Mouse (Mus musculus) gastrocnemius, postnatal 36 days (tissue): Measurements from ENCODE around the gene Sphk2. TPM values are rescaled to one million over a fixed set of nuclear protein-coding genes. Genes with fewer than 3 reads are reported as not detected.

Source experiments
- DNase-seq, 2 experiments: peaks; one replicate each; pipeline ENCODE4 v3.0.0; 2022
- intact Hi-C: fragments of 180-260 bp; cut with DNase I; formaldehyde crosslinking; loops from one replicate; pipeline ENCODE4 v1.15.1; 2025
- total RNA-seq, 2 experiments: library from RNA; stranded (reverse); gene quantifications; 2 replicates each; pipeline ENCODE4 v1.2.3; 2021

Gene Sphk2
- total RNA-seq, 2 experiments from 2014 or later: 12.2 to 12.7 TPM

DNA sequence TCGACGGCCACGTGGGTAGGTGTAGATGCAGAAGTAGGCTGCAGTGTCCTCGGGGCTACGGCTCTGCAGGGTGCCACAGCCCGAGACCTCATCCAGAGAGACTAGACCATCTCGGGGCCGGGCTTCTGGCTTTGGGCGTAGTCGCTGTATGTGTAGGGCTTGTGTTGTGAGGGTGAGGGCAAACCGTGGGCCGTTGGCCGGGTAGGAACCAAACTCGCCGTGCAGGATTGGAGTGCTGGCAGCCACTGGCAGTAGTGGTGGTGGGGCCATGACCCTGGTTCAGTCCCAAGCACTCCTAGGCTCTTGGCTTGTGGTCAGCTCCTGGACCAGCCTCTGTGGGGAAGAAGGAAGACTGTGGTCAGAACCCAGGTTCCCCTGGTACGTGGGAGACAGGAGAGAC is 4.4 kb downstream of the Sphk2 start:
- intact Hi-C loops: no loop called here
- DNase-seq: no peak

GRCm38 (mm10) chr7:45712022-45712757 is 5.6 kb downstream of the Sphk2 start:
- no peak for DNase-seq
- intact Hi-C loops: no loop called here

DNA sequence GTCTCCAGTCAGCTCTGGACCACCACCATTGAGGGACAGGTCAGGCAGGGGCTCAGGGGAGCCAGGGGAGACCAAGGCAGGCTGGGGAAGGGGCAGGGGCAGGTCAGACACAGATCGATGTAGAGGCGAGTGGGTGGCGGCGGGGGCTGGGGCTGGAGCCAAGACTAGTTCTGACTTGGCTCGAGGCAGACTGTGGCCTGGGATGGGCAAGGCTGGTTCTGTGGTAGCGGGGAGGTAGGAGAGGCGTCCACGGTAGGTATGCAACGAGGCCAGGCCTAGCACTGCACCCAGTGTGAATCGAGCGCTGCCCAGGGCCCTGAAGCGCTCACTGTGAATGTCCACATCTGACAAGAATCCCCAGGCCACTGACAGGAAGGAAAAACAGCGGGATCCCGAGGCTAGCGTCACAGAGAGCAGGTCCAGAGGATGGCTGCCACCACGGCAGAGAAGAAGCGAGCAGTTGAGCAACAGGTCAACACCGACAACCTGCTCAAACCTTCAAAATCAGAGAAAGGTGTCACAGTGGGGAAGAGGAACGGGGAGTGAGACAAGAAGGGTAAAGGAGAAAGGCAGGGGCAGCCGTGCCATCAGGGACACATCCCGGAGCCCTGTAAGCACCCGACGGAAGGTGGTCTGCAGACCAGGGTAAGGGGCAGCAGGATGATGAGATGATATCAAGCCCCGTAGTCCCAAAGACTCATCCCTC is 6.3 kb downstream of the Sphk2 start:
- DNase-seq: no peak
- intact Hi-C loops: no loop called here

DNA sequence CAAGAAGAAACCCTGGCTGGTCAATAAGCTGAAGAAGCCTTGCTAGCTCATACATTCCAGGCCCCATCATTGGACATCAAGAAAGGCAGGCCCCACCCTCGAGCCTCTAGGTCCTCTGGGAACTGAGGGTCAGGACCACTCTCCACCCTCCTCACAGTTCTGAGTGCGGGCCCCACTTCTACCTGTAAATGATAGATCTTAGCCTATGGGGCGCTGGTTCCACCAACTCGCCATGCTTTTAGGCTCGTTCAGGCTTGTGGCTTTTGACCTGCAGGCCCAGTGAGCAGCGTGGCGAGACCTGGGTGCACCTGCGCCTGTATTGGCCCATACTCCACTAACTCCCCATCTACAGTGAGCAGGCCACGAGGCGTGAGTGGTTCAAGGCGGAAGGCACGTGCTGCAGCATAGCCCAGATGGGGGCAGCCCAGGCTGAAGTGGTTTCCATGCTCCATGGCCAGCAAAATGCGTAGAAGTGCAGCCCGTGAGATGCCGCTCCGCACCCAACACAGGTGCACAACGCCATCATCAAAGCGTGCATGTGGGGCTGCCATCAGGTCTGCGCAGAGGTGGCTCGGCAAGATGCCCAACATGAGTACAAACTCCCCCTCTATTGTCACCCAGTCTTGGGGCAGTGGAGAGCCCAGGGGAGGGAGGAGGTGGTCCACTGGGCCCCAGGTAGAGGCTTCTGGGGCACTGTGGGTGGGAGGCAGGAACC is 7.2 kb downstream of the Sphk2 start:
- intact Hi-C loops: no loop called here
- DNase-seq: no peak

DNA sequence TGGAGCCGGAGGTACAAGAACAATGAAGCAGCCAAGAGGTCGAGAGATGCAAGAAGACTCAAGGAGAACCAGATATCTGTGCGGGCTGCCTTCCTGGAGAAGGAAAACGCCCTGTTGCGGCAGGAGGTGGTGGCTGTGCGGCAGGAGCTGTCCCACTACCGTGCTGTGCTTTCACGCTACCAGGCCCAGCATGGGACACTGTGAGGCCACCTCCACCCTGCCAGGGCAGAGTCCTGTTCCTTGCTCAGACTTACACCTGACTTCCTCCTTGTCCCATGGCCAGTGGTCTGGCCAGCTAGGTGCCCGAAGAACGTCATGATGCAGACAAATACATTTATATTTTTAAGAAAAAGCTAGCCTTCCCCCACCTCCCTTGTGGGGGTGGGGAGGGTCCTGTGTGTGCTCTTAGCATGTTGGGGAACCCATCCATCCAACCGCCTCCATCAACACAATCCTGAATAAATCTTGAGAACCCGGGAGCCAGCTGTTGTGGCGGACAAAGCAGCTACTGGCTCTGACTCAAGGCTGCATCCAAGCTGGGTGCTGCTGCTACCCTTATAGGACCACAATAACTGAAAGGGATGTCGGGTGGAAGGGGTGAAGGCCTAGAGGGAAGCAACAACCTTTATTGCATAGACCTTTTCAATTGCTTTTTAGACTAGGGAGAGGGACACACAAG is 8.0 kb downstream of the Sphk2 start:
- intact Hi-C loops: no loop called here
- no peak for DNase-seq

DNA sequence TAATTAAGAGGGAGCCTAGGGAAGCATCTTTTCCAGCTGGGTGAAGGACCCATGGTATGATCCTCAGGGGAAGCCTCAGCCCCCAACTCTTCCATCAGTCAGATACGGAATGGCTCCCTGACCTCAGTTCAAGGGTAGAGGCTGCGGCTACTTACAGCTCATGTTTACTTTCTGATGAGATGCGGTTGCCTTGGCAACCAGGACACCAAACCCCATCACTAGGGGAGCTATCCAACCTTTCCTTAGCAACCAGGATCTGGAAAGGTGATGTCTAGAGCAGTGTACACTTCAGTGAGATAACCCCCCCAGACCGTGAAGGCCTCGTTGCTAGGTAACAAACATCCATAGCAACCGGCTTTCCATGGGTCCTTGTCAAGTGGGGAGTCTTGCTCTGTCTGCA is 8.8 kb downstream of the Sphk2 start:
- intact Hi-C loops: no loop called here
- no peak for DNase-seq

- intact Hi-C loops: no loop called here
- DNase-seq: peak in 1 of 2 experiments; percentile 52
Observed at GRCm38 (mm10) chr7:45708221-45708761, 9.5 kb downstream of the Sphk2 start.

- intact Hi-C loops: no loop called here
- DNase-seq: peak; percentile 96 to 97
Observed at GRCm38 (mm10) chr7:45707375-45707967, 10.3 kb downstream of the Sphk2 start.

- DNase-seq: peak; percentile 83 to 90
- intact Hi-C loops: no loop called here
Observed at GRCm38 (mm10) chr7:45706721-45707241, 11.0 kb downstream of the Sphk2 start.

DNA sequence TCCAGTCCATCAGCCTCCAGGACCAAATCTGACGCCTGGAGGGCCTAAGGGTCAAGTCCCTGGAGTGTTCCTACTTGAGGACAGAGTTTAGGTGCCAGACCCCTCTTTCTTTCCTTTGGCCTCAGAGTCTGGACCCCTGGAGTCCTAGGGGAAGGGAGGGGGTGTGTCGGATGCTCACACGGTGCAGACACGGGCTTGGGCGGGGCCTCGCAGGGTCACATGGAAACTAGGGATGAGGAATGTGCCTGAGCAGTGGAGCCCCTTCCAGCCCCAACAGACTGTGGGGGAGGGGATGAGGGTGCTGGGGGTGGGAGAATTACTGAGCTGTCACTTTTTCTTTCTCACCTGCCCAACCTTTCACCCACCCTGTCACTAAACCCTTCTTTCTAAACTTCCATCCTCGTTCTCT is 11.9 kb downstream of the Sphk2 start:
- peak; percentile 90 to 91 for DNase-seq
- intact Hi-C loops: no loop called here

GRCm38 (mm10) chr7:45705443-45705864 is 12.3 kb downstream of the Sphk2 start:
- intact Hi-C loops: no loop called here
- no peak for DNase-seq

- peak; percentile 98 to 99 for DNase-seq
- intact Hi-C loops: no loop called here
Observed at GRCm38 (mm10) chr7:45704730-45705442, 12.9 kb downstream of the Sphk2 start, which contains the start of gene Dbp. Gene Dbp (plus strand): TSS chr7:45705088.

- peak; percentile 45 to 68 for DNase-seq
- intact Hi-C loops: no loop called here
Observed at GRCm38 (mm10) chr7:45704046-45704559, 13.7 kb downstream of the Sphk2 start.

GRCm38 (mm10) chr7:45703521-45704033 is 14.2 kb downstream of the Sphk2 start:
- peak in 1 of 2 experiments; percentile 16 for DNase-seq
- intact Hi-C loops: no loop called here

GRCm38 (mm10) chr7:45702809-45703520 is 14.8 kb downstream of the Sphk2 start:
- no peak for DNase-seq
- intact Hi-C loops: no loop called here

GRCm38 (mm10) chr7:45702316-45702715 is 15.5 kb downstream of the Sphk2 start:
- no peak for DNase-seq
- intact Hi-C loops: no loop called here

DNA sequence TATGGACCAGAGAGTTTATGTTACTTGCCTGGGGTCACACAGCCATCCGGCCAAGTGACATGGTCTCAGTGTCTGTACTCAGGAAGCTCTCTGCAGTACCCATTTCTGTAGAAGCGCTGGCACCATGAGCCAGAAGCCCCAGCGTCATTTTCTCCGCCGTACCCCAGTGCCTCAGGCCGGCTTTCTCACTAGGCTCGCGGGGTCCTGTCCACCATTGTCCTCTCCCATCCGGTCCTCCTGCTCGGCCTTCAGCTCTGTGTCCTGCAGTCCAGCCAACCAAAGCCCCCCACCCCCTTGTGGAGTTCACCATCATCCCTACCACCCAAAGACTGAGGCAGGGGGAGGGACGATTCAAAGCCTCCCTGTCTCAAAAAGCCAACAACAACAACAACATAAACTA is 16.2 kb downstream of the Sphk2 start:
- intact Hi-C loops: no loop called here
- no peak for DNase-seq

GRCm38 (mm10) chr7:45701072-45701471 is 16.7 kb downstream of the Sphk2 start:
- intact Hi-C loops: no loop called here
- DNase-seq: no peak
